Mouse (Mus musculus): ENCODE measurements around the gene Ttc22.

- TF ChIP-seq POLR2A (IDR thresholded peaks at IDR 0.05; ENCODE audit: insufficient read depth, low read depth, low read length) (no peak), CTCF (IDR thresholded peaks at IDR 0.05) (no peak), EP300 (IDR thresholded peaks at IDR 0.05; ENCODE audit: insufficient read depth, low read depth, low read length) (no peak)
These were observed 24.9 kb downstream of the Ttc22 start for GRCm38 (mm10) chr4:106647137-106647536.

All from heart, adult 2 months (tissue).